Mouse (Mus musculus) liver (tissue): ENCODE measurements at regions not wholly inside any gene's neighbourhood (a gene's known extent, or its start where the extent isn't known, plus 50 kb on each side); places are given as distances from the start of the nearest gene placed in this dataset.

ENCODE experiments used
- DNase-seq: peaks from one replicate; pipeline ENCODE4 v3.0.0-alpha.2; 2020; ENCODE audit warnings: mixed read lengths

GRCm38 (mm10) chr15:88379951-88380623, 220.0 kb upstream of the Zdhhc25 start:
- no peak for DNase-seq

GRCm38 (mm10) chr15:88381419-88381818, 218.7 kb upstream of the Zdhhc25 start:
- DNase-seq: no peak

GRCm38 (mm10) chr15:88385943-88386342, 214.2 kb upstream of the Zdhhc25 start:
- DNase-seq: no peak

GRCm38 (mm10) chr15:88386711-88387110, 213.4 kb upstream of the Zdhhc25 start:
- DNase-seq: no peak

- DNase-seq: no peak
Measured at GRCm38 (mm10) chr15:88391822-88392221, 208.3 kb upstream of the Zdhhc25 start.

- no peak for DNase-seq
Measured at GRCm38 (mm10) chr15:88399064-88399463, 201.0 kb upstream of the Zdhhc25 start.

GRCm38 (mm10) chr15:88399989-88400388, 200.1 kb upstream of the Zdhhc25 start:
- DNase-seq: no peak

GRCm38 (mm10) chr15:88400787-88401186, 199.3 kb upstream of the Zdhhc25 start:
- no peak for DNase-seq

GRCm38 (mm10) chr15:88408461-88409379, 191.4 kb upstream of the Zdhhc25 start:
- DNase-seq: no peak

GRCm38 (mm10) chr15:88414206-88414605, 185.9 kb upstream of the Zdhhc25 start:
- DNase-seq: no peak

GRCm38 (mm10) chr15:88418881-88419280, 181.2 kb upstream of the Zdhhc25 start:
- no peak for DNase-seq

GRCm38 (mm10) chr15:88428441-88428840, 171.7 kb upstream of the Zdhhc25 start:
- DNase-seq: no peak

- DNase-seq: no peak
Measured at GRCm38 (mm10) chr15:88430941-88431340, 169.2 kb upstream of the Zdhhc25 start.

- no peak for DNase-seq
Measured at GRCm38 (mm10) chr15:88448272-88448671, 151.8 kb upstream of the Zdhhc25 start.

- no peak for DNase-seq
Measured at GRCm38 (mm10) chr15:88451241-88451640, 148.9 kb upstream of the Zdhhc25 start.

GRCm38 (mm10) chr15:88468107-88468506, 132.0 kb upstream of the Zdhhc25 start:
- DNase-seq: no peak

- peak; percentile 9 for DNase-seq
Measured at GRCm38 (mm10) chr15:88468810-88469209, 131.3 kb upstream of the Zdhhc25 start.

- DNase-seq: no peak
Measured at GRCm38 (mm10) chr15:88469508-88470455, 130.3 kb upstream of the Zdhhc25 start.

GRCm38 (mm10) chr15:88472351-88473100, 127.6 kb upstream of the Zdhhc25 start:
- no peak for DNase-seq

- DNase-seq: no peak
Measured at GRCm38 (mm10) chr15:88473221-88473620, 126.9 kb upstream of the Zdhhc25 start.

- no peak for DNase-seq
Measured at GRCm38 (mm10) chr15:88483471-88483870, 116.6 kb upstream of the Zdhhc25 start.

GRCm38 (mm10) chr15:88489715-88490114, 110.4 kb upstream of the Zdhhc25 start:
- no peak for DNase-seq
